Mouse (Mus musculus) CH12.LX (cell line): ENCODE data around the gene Tns4. TPM values are rescaled to one million over a fixed set of nuclear protein-coding genes. Genes with fewer than 3 reads are reported as not detected.

Experiments used
- DNase-seq: peaks from one replicate; pipeline ENCODE4 v3.0.0-alpha.2; 2013; ENCODE audit errors: extremely low read depth
- H3K27ac ChIP-seq: 2 replicates; pipeline ENCODE4 v1.5.1; 2012; ENCODE audit warnings: low read depth, mild to moderate bottlenecking, control low read depth, moderate library complexity; ENCODE audit not compliant: insufficient read depth
- H3K27me3 ChIP-seq: replicated peaks from 2 replicates; pipeline ENCODE3; 2012; ENCODE audit warnings: inconsistent platforms
- H3K36me3 ChIP-seq, 2 experiments: replicated peaks in 1 of 2; 2 replicates each; pipeline versions ENCODE3 to v1.6.1; 2012; ENCODE audit warnings: inconsistent platforms in 1 of 2, low read length in 1 of 2, mild to moderate bottlenecking in 1 of 2, mixed read lengths in 1 of 2, moderate library complexity in 1 of 2; ENCODE audit not compliant: control insufficient read depth in 1 of 2, insufficient read depth in 1 of 2
- H3K4me1 ChIP-seq, 2 experiments: 2 replicates each; pipeline ENCODE4 v1.6.1; 2012; ENCODE audit warnings: inconsistent platforms in 1 of 2, moderate library complexity in 1 of 2; ENCODE audit not compliant: insufficient read depth in 2 of 2, control insufficient read depth in 1 of 2
- H3K4me2 ChIP-seq: 2 replicates; pipeline ENCODE4 v1.6.1; 2012; ENCODE audit warnings: low read depth, mild to moderate bottlenecking, control low read depth; ENCODE audit not compliant: poor library complexity, insufficient read depth, severe bottlenecking
- H3K4me3 ChIP-seq, 3 experiments: fragments of 150-350 bp in 1 of 3; sonication (generic) in 1 of 3; replicated peaks in 1 of 3; 2 replicates each; pipeline versions ENCODE3 to v1.5.1; 2011 to 2012; ENCODE audit warnings: low read depth in 2 of 3, low read length in 2 of 3, mild to moderate bottlenecking in 2 of 3, moderate library complexity in 2 of 3, control low read depth in 1 of 3, improper control_type of control experiment in 1 of 3, inconsistent platforms in 1 of 3, mixed read lengths in 1 of 3; ENCODE audit not compliant: poor library complexity in 1 of 3
- H3K79me2 ChIP-seq: replicated peaks from 2 replicates; pipeline ENCODE4 v1.6.1; 2012; ENCODE audit warnings: mild to moderate bottlenecking, moderate library complexity; ENCODE audit not compliant: control insufficient read depth, poor library complexity, insufficient read depth, severe bottlenecking; ENCODE audit errors: extremely low read depth
- H3K9ac ChIP-seq: 2 replicates; pipeline ENCODE4 v1.6.1; 2012; ENCODE audit warnings: low read depth, mild to moderate bottlenecking, control low read depth, moderate library complexity; ENCODE audit not compliant: insufficient read depth
- H3K9me3 ChIP-seq: replicated peaks from 2 replicates; pipeline ENCODE3; 2012; ENCODE audit warnings: low read length, inconsistent platforms, mixed read lengths
- BHLHE40 ChIP-seq: IDR thresholded peaks from 2 replicates; pipeline ENCODE4 v1.6.1; 2011; ENCODE audit warnings: mild to moderate bottlenecking, low read depth, low read length, improper control_type of control experiment
- CHD2 ChIP-seq: IDR thresholded peaks from 2 replicates; pipeline ENCODE4 v1.6.1; 2011; ENCODE audit warnings: low read length, improper control_type of control experiment
- EP300 ChIP-seq: IDR thresholded peaks from 2 replicates; pipeline ENCODE4 v1.6.1; 2011; ENCODE audit warnings: low read length, improper control_type of control experiment
- ETS1 ChIP-seq: conservative IDR thresholded peaks from 2 replicates; pipeline ENCODE4 v1.6.1; 2012; ENCODE audit warnings: low read depth, mild to moderate bottlenecking, inconsistent platforms, low read length, improper control_type of control experiment, moderate library complexity
- HCFC1 ChIP-seq: IDR thresholded peaks from 2 replicates; pipeline ENCODE4 v1.6.1; 2012; ENCODE audit warnings: low read depth, mild to moderate bottlenecking, inconsistent platforms, low read length, improper control_type of control experiment
- IRF4 ChIP-seq: IDR thresholded peaks from 2 replicates; pipeline ENCODE4 v1.6.1; 2014; ENCODE audit warnings: low read depth, mild to moderate bottlenecking, inconsistent platforms, low read length, improper control_type of control experiment
- MAFK ChIP-seq: IDR thresholded peaks from 2 replicates; pipeline ENCODE4 v1.6.1; 2011; ENCODE audit warnings: low read length, improper control_type of control experiment; ENCODE audit not compliant: insufficient replicate concordance
- MAX ChIP-seq: IDR thresholded peaks from 2 replicates; pipeline ENCODE4 v1.6.1; 2011; ENCODE audit warnings: low read length, improper control_type of control experiment
- MEF2A ChIP-seq: IDR thresholded peaks from 2 replicates; pipeline ENCODE4 v1.6.1; 2014; ENCODE audit warnings: low read depth, mild to moderate bottlenecking, inconsistent platforms, low read length, improper control_type of control experiment, borderline replicate concordance
- MXI1 ChIP-seq: IDR thresholded peaks from 2 replicates; pipeline ENCODE4 v1.6.1; 2011; ENCODE audit warnings: mild to moderate bottlenecking, low read depth, low read length, improper control_type of control experiment
- NELFE ChIP-seq: IDR thresholded peaks from 2 replicates; pipeline ENCODE4 v1.6.1; 2011; ENCODE audit warnings: low read depth, low read length, improper control_type of control experiment
- POLR2AphosphoS2 ChIP-seq: IDR thresholded peaks from 2 replicates; pipeline ENCODE4 v1.6.1; 2011; ENCODE audit warnings: low read depth, low read length, improper control_type of control experiment
- RCOR1 ChIP-seq: conservative IDR thresholded peaks from 2 replicates; pipeline ENCODE4 v1.6.1; 2012; ENCODE audit warnings: low read depth, mild to moderate bottlenecking, inconsistent platforms, low read length, improper control_type of control experiment
- SIN3A ChIP-seq: IDR thresholded peaks from 2 replicates; pipeline ENCODE4 v1.6.1; 2012; ENCODE audit warnings: low read length, improper control_type of control experiment, inconsistent platforms
- SMC3 ChIP-seq: IDR thresholded peaks from 2 replicates; pipeline ENCODE4 v1.6.1; 2011; ENCODE audit warnings: low read depth, low read length, improper control_type of control experiment
- TCF12 ChIP-seq: IDR thresholded peaks from 2 replicates; pipeline ENCODE4 v1.6.1; 2014; ENCODE audit warnings: low read depth, mild to moderate bottlenecking, inconsistent platforms, low read length, improper control_type of control experiment
- UBTF ChIP-seq: IDR thresholded peaks from 2 replicates; pipeline ENCODE4 v1.6.1; 2012; ENCODE audit warnings: low read depth, mild to moderate bottlenecking, inconsistent platforms, low read length, improper control_type of control experiment, moderate library complexity
- dilution Hi-C: fragments of 300-500 bp; cut with MboI; formaldehyde crosslinking; loops from 2 replicates; pipeline ENCODE4 v1.14.3; 2020; ENCODE audit warnings: low sequenced_read_pairs; ENCODE audit not compliant: extremely low pct_unique_long_range_greater_than_20kb, extremely low pct_ligation_motif_present
- in situ Hi-C: fragments of 300-500 bp; cut with MboI; formaldehyde crosslinking; loops from 3 replicates; pipeline ENCODE4 v1.14.3; 2019; ENCODE audit warnings: low sequenced_read_pairs, low pct_ligation_motif_present, low pct_unique_long_range_greater_than_20kb, mixed read lengths
- polyA plus RNA-seq: library from polyadenylated mRNA; unstranded; fragments of >175 nt; gene quantifications from 2 replicates; pipeline ENCODE4 v1.2.1, GENCODE M21; 2012; ENCODE audit warnings: low read depth; ENCODE audit not compliant: insufficient read length
- total RNA-seq, 2 experiments: library from RNA; depleted of rRNA; stranded (reverse); fragments of 300-350 nt in 1 of 2; fragments of >200 nt in 1 of 2; gene quantifications; 2 replicates each; pipeline ENCODE4 v1.2.3; 2012 to 2014

Tns4 gene
- total and polyA plus RNA-seq, 3 experiments: 0.04 to 0.11 TPM; not detected in 1

DNA sequence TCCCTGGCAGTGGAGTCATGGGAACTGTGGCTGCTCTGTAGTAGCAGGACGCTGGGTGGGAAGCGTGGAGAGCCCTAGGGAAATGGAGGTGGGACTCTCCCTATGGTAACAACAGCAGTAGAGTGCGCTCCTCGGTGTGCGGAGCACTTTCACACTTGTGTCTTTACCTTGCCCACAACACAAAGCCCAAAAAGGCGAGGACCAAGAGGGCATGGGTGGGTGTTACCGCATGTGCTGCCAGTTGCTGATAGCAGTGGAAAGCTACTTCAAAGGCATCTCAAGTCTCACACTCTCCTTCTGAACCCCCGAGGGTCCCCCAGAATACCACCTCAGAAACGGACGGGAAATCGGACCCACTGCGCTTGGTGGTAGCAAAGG lies 42.3 kb upstream of the Tns4 start:
- Histone ChIP-seq H3K4me1 (peaks cover 44 to 94% of the 10 kb centered on the region in 2 experiments), H3K36me3 (no peaks in the 10 kb centered on the region), H3K4me3 (peak overlapping the region in 1 of 3 experiments; percentile 29), H3K27me3 (no peaks in the 10 kb centered on the region), H3K9me3 (no peaks in the 10 kb centered on the region), H3K79me2 (no peaks in the 10 kb centered on the region), H3K9ac (peak overlapping the region; percentile 40), H3K27ac (peak overlapping the region; percentile 74; the same call in 1 of the 2 replicates), H3K4me2 (peak overlapping the region; percentile 75)
- DNase-seq: no peak
- in situ Hi-C loops: loop anchor here (5.0 kb wide), 1 partner anchor 89 kb away; the partner anchor contains the start of gene Igfbp4
- dilution Hi-C loops: no loop called here
- TF ChIP-seq UBTF (no peak), RCOR1 (no peak), MAFK (no peak), MAX (peak; percentile 46; the same call in 1 of the 2 replicates), NELFE (0 out of 2 replicates have a peak, but pooled peaks have one; percentile 5), CHD2 (no peak), MXI1 (0 out of 2 replicates have a peak, but pooled peaks have one; percentile 28), TCF12 (no peak)

DNA sequence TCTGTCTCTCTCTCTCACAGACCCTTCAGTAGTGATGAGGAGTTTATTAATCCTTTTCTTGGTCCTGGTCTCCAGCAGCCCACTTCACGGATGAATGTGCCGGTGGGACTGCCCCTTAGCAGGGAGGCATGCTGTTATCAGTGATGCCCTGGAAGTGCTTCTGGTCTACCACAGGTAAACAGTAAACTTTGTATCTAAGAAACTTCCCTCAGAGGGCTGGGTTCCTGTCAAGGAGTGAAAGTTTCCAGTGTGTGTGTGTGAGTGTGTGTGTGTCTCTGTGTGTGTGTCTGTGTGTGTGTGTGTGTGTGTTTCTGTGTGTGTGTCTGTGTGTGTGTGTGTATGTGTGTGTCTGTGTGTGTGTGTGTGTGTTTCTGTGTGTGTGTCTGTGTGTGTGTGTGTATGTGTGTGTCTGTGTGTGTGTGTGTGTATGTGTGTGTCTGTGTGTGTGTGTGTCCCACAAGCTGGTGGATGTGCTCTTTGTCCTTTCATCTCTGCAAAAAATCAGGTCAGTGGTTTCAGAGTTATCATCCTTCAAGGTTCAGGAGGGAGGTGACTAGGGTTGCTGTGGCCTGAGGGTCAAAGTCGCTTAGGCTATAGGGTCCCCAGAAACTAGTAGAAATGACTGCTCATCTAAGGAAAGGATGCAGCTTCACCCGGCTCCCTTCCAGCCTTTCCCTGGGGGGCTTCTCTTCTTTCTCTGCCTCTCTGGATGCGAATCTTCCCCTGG lies 41.8 kb upstream of the Tns4 start:
- Histone ChIP-seq H3K4me2 (peak overlapping the region; percentile 75; the same call in 1 of the 2 replicates), H3K27me3 (no peaks in the 10 kb centered on the region), H3K9ac (no peak overlapping the region; the same call in 1 of the 2 replicates), H3K4me1 (peaks cover 41 to 94% of the 10 kb centered on the region in 2 experiments), H3K4me3 (peak overlapping the region in 1 of 3 experiments; percentile 29), H3K9me3 (no peaks in the 10 kb centered on the region), H3K79me2 (no peaks in the 10 kb centered on the region), H3K36me3 (no peaks in the 10 kb centered on the region), H3K27ac (peak overlapping the region; percentile 74; the same call in 1 of the 2 replicates)
- dilution Hi-C loops (no loop called here), in situ Hi-C loops (loop anchor here (5.0 kb wide), 1 partner anchor 89 kb away; the partner anchor contains the start of gene Igfbp4)
- no peak for TF ChIP-seq POLR2AphosphoS2
- TF ChIP-seq ETS1: peak; percentile 42
- peak; percentile 61; the same call in 1 of the 2 replicates for TF ChIP-seq MEF2A
- TF ChIP-seq HCFC1: peak; percentile 32
- TF ChIP-seq SIN3A: peak; percentile 7; the same call in 1 of the 2 replicates
- TF ChIP-seq RCOR1: 0 out of 2 replicates have a peak, but pooled peaks have one; percentile 49
- peak; percentile 68 for TF ChIP-seq BHLHE40
- TF ChIP-seq TCF12: peak; percentile 49; the same call in 1 of the 2 replicates
- peak; percentile 73; the same call in 1 of the 2 replicates for TF ChIP-seq IRF4
- TF ChIP-seq EP300: peak; percentile 44; the same call in 1 of the 2 replicates
- TF ChIP-seq SMC3: no peak
- DNase-seq: no peak
